Mouse (Mus musculus) cerebellum, adult 11 months (tissue): ENCODE data around the gene Rpl24.
"Not testable (repeated sequence)": the region's sequence is repeated elsewhere in the genome, so short reads cannot be mapped to it uniquely, and the experiment has no call there.

Experiments
- DNase-seq: peaks from one replicate; pipeline ENCODE4 v3.0.0; 2022

Gene Rpl24

GRCm38 (mm10) chr16:55966212-55966871, at the start of gene Rpl24:
Rpl24 (plus strand) TSS chr16:55966275.
- DNase-seq, result peak; percentile 89

GRCm38 (mm10) chr16:55922079-55922478, 44.0 kb upstream of the Rpl24 start:
- DNase-seq, result no peak

GRCm38 (mm10) chr16:55924010-55924409, 42.1 kb upstream of the Rpl24 start:
- no peak for DNase-seq

GRCm38 (mm10) chr16:55933681-55934343, 32.3 kb upstream of the Rpl24 start:
- DNase-seq, result peak; percentile 54

GRCm38 (mm10) chr16:55934453-55935037, 31.5 kb upstream of the Rpl24 start, which contains the start of gene Cep97:
Cep97 (minus strand) TSS chr16:55934855.
- peak; percentile 86 for DNase-seq

GRCm38 (mm10) chr16:55938761-55939160, 27.3 kb upstream of the Rpl24 start:
- no peak for DNase-seq

GRCm38 (mm10) chr16:55939703-55940102, 26.4 kb upstream of the Rpl24 start:
- no peak for DNase-seq

GRCm38 (mm10) chr16:55940781-55941180, 25.3 kb upstream of the Rpl24 start:
- DNase-seq, result no peak

GRCm38 (mm10) chr16:55947266-55947665, 18.8 kb upstream of the Rpl24 start:
- no peak for DNase-seq

GRCm38 (mm10) chr16:55947876-55948410, 18.1 kb upstream of the Rpl24 start:
- DNase-seq, result not testable (repeated sequence)

- no peak for DNase-seq
Observed at GRCm38 (mm10) chr16:55948963-55949362, 17.1 kb upstream of the Rpl24 start.

GRCm38 (mm10) chr16:55950462-55950861, 15.6 kb upstream of the Rpl24 start:
- no peak for DNase-seq

- DNase-seq, result peak; percentile 64
Observed at GRCm38 (mm10) chr16:55950946-55951678, 15.0 kb upstream of the Rpl24 start.

- no peak for DNase-seq
Observed at GRCm38 (mm10) chr16:55951679-55952327, 14.3 kb upstream of the Rpl24 start.

- DNase-seq, result no peak
Observed at GRCm38 (mm10) chr16:55952771-55953170, 13.3 kb upstream of the Rpl24 start.

GRCm38 (mm10) chr16:55954196-55954595, 11.9 kb upstream of the Rpl24 start:
- DNase-seq, result not testable (repeated sequence)

- not testable (repeated sequence) for DNase-seq
Observed at GRCm38 (mm10) chr16:55963068-55963467, 3.0 kb upstream of the Rpl24 start.

GRCm38 (mm10) chr16:55964126-55964949, 1.7 kb upstream of the Rpl24 start:
- no peak for DNase-seq

- DNase-seq, result no peak
Observed at GRCm38 (mm10) chr16:55967221-55967620, 1.1 kb downstream of the Rpl24 start.

GRCm38 (mm10) chr16:55969147-55969546, 3.1 kb downstream of the Rpl24 start:
- DNase-seq, result no peak

GRCm38 (mm10) chr16:55970416-55970815, 4.3 kb downstream of the Rpl24 start:
- no peak for DNase-seq
